Mouse (Mus musculus): ENCODE measurements around the gene Pls3.

Gene Pls3

GRCm38 (mm10) chrX:75874332-75875291 lies at the start of gene Pls3:
Gene Pls3 (minus strand): TSS chrX:75875182.
- DNase-seq (ENCODE audit: low spot score): peak; percentile 75

- no peak for DNase-seq (ENCODE audit: low spot score)
Observed at GRCm38 (mm10) chrX:75895716-75896115, 20.7 kb upstream of the Pls3 start.

GRCm38 (mm10) chrX:75875566-75875965 lies 584 bp upstream of the Pls3 start:
- no peak for DNase-seq (ENCODE audit: low spot score)

GRCm38 (mm10) chrX:75873813-75874212 lies 1.2 kb downstream of the Pls3 start:
- peak; percentile 11 for DNase-seq (ENCODE audit: low spot score)

- no peak for DNase-seq (ENCODE audit: low spot score)
Observed at GRCm38 (mm10) chrX:75873253-75873652, 1.7 kb downstream of the Pls3 start.

DNA sequence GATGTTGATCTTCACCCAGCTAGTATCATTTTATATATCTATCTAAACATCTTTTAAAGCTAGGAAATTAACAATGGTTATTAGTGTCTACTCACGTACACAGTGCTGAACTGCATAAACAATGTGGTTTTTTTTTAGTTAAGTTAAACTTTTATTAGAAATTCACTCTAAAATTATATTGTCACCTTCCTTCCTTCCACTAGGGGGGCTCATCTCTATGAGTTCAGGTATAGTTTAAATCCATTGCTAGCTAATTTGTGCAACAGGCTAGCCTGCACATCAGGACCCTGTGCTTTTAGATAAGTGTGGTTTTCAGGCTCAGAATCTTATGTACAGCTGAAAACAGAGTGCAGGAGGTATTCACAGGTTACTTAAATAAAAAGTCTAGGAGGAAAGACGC lies 3.1 kb downstream of the Pls3 start:
- no peak for DNase-seq (ENCODE audit: low spot score)

- no peak for DNase-seq (ENCODE audit: low spot score)
Observed at GRCm38 (mm10) chrX:75861715-75862114, 13.3 kb downstream of the Pls3 start.

- no peak for DNase-seq (ENCODE audit: low spot score)
Observed at GRCm38 (mm10) chrX:75854294-75854693, 20.7 kb downstream of the Pls3 start.

DNA sequence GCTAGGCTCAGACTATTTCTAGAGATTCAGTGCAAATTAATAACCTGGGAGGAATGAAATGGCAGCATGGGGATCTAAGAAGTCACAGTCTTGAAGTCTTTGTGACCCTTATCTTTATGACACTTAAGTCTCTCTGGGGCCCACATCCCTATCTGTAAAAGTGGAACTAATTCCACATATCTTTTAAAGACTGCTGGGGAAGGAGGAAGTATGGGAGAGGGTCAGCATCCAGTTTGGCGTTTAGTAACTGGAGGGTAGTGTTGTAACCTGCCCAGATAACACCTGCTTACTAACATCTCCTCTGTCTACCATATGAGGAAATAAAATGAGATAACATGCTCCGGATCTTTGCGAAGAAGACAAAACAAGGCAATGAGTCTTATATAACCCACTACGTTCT lies 30.7 kb downstream of the Pls3 start:
- no peak for DNase-seq (ENCODE audit: low spot score)

DNA sequence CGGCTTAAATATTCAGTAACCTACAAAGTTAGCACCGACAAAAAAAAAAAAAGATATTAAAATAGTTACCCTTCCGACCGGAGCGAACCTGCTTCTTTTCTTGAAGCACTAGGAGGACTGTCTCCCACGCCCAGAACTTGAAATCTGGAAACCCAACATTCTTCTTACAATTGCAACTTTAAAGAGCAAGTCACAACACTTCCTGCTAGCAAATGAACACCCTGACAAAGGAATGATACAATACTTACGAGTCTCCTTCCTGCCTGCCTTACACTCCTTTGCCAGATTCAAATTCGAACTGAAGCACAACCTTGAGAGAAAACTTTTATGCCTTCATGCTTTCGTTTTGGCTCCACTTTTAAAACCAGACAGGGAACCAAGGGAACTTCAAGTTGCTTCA lies 32.1 kb downstream of the Pls3 start:
- no peak for DNase-seq (ENCODE audit: low spot score)

DNA sequence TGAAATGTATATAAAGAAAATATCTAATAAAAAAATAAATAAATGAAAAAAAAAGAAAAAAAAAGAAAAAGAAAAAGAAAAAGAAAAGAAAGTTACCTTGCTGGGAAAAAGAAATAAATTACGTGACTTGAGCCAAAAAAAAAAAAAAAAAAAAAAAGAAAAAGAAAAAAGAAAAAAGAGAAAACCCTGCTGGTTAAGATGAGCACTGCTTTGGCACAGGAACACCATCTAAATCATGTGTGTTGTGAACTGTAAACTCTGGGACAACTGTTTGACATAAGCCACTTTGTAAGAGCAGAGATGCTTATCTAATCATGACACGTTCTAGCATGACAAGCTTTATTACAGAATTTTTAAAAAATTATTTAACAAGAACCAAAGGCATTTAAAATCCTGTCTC lies 32.9 kb downstream of the Pls3 start:
- DNase-seq (ENCODE audit: low spot score): no peak

- DNase-seq (ENCODE audit: low spot score): no peak
Observed at GRCm38 (mm10) chrX:75840263-75840662, 34.7 kb downstream of the Pls3 start.

- no peak for DNase-seq (ENCODE audit: low spot score)
Observed at GRCm38 (mm10) chrX:75834836-75835235, 40.1 kb downstream of the Pls3 start.

- DNase-seq (ENCODE audit: low spot score): no peak
Observed at GRCm38 (mm10) chrX:75834286-75834685, 40.7 kb downstream of the Pls3 start.

- no peak for DNase-seq (ENCODE audit: low spot score)
Observed at GRCm38 (mm10) chrX:75833006-75833641, 41.9 kb downstream of the Pls3 start.

- DNase-seq (ENCODE audit: low spot score): no peak
Observed at GRCm38 (mm10) chrX:75829867-75830255, 45.1 kb downstream of the Pls3 start.

GRCm38 (mm10) chrX:75829240-75829866 lies 45.6 kb downstream of the Pls3 start:
- DNase-seq (ENCODE audit: low spot score): no peak

GRCm38 (mm10) chrX:75818647-75819271 lies 56.2 kb downstream of the Pls3 start:
- no peak for DNase-seq (ENCODE audit: low spot score)

GRCm38 (mm10) chrX:75814958-75815357 lies 60.0 kb downstream of the Pls3 start:
- no peak for DNase-seq (ENCODE audit: low spot score)

GRCm38 (mm10) chrX:75814123-75814522 lies 60.9 kb downstream of the Pls3 start:
- DNase-seq (ENCODE audit: low spot score): no peak

- DNase-seq (ENCODE audit: low spot score): peak; percentile 47
Observed at GRCm38 (mm10) chrX:75796583-75796982, 78.4 kb downstream of the Pls3 start.

- no peak for DNase-seq (ENCODE audit: low spot score)
Observed at GRCm38 (mm10) chrX:75779796-75780195, 95.2 kb downstream of the Pls3 start.
